Mouse (Mus musculus): ENCODE measurements around the gene Bid. TPM values are rescaled to one million over a fixed set of nuclear protein-coding genes. Genes with fewer than 3 reads are reported as not detected.
"Not testable (repeated sequence)": the region's sequence is repeated elsewhere in the genome, so short reads cannot be mapped to it uniquely, and the experiment has no call there.

Gene Bid
- polyA plus RNA-seq, 1 experiment: 9.6 TPM

DNA sequence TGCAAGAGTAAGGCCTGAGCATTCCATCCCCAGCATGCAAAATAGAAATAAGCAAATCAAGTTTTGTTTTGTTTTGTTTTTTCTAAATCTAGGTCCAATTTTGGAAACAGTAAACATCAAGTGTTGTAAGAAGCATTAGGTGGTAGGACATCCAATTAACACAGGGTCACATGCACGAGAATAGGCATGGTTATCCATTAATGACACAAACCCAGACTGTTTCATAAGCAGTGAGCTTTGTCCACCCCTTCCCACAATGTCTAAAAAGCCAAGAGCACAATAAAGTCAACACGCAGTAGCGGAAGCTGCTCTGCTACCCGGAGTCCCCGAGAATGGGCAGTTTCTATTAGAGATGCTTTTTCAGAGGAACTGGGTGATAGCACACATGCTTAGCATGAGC is 11.5 kb downstream of the Bid start:
- no peak for DNase-seq (ENCODE audit: low read depth)

DNA sequence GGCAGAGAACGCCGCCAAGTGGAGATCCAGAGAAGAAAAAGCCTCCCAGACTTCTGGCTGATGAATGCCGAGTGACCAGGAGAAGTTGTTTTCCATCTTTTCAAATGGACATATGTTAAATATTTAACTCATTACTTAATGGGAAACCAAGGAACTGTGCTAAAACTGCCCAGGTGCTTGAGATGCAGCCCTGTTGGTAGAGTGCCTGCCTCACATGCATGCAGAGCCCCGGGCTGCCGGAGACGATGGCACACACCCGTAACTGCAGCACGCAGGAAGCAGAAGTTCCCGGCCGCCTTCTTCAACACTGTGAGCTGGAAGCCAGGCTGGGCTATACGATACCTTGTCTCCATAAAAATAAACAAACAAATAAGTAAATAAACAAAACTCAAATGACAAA is 12.7 kb downstream of the Bid start:
- no peak for DNase-seq (ENCODE audit: low read depth)

- DNase-seq (ENCODE audit: low read depth): no peak
Observed at GRCm38 (mm10) chr6:120903450-120903912, 13.2 kb downstream of the Bid start.

DNA sequence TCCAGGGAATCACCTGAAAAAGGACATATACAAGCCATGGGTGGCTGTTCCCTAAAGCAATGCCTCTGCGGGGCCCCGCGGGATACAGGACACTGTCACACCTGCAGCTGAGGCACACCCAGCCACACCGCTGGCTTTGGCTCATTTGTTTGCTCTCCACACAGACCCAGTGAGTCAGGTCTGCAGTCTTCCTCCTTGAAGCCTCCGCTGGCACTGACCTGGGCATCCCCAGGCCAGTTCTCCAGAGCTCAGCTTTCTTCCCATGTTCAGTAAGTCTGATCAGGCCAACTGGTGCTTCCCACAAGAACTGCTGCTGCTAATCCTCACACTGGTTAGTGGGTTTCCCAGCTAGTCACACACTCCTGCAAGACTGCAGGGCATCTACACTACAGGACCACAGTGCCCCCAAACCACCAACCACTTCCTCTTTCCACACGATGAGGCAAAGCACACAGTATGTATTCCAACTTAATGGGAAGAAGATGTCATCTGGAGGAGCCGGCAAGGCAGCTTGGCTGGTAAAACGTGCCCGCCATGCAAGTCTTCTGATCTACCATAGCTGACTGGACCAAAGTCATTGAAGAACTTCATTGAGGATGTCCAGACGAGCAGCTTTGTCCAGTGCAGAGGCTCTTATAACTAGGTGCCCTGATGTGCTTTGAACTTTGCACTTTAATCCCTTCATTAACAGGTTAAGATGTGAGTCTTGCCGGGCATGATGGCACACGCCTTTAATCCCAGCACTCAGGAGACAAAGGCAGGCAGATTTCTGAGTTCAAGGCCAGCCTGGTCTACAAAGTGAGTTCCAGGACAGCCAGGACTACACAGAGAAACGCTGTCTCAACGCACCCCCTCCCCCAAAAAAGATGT is 14.6 kb downstream of the Bid start:
- DNase-seq (ENCODE audit: low read depth): no peak

- DNase-seq (ENCODE audit: low read depth): no peak
Observed at GRCm38 (mm10) chr6:120898188-120898833, 18.3 kb downstream of the Bid start.

DNA sequence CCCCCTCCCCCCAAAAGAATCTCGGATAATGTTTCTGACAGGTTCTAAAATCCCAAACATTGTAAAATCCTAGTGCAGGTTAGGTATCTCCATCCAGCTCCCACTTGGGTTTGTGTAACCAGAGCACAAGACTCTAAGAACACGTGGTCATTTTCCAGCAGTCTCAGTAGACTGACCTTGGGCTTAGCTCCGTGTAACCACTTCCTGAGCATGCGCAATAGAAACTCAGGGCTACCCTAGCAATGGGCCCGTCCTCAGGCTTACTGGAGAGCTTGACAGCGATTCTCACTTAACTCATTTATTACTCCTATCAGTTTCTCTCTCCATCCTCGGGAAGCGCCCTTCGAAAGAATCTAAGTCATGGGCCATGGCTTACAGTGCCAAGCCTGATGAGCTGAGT is 22.1 kb downstream of the Bid start:
- no peak for DNase-seq (ENCODE audit: low read depth)

GRCm38 (mm10) chr6:120894089-120894488 is 22.6 kb downstream of the Bid start:
- DNase-seq (ENCODE audit: low read depth): no peak

DNA sequence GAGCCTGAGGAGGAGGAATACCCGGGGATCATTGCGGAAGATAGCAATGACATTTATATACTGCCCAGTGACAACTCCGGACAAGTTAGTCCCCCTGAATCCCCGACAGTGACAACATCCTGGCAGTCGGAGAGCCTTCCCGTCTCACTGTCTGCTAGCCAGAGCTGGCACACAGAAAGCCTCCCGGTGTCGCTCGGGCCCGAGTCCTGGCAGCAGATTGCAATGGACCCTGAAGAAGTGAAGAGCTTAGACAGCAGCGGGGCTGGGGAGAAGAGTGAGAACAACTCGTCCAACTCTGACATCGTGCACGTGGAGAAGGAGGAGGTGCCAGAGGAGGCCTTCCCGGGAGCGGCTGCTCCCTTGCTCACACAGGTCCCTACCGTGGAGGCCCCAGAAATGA is 30.0 kb downstream of the Bid start:
- no peak for DNase-seq (ENCODE audit: low read depth)

DNA sequence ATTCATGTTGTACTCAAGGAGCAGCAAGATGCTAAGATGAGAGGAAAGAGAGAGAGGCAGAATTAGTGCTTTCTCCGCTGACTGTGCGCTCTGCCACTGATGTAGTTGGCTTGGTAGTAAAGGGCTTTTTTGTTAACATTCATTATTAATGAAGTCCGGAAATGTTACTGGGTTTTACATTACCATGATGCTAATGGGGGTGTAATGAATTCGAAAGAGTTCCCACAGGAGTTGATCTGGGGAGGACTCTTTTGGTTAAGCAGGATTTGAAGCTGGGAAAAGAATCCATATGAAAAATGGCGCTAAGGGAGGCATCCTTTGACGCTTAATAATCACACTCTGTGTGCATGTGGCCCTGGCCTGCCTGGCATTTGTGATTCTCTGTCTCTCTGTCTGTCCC is 32.2 kb downstream of the Bid start:
- no peak for DNase-seq (ENCODE audit: low read depth)

DNA sequence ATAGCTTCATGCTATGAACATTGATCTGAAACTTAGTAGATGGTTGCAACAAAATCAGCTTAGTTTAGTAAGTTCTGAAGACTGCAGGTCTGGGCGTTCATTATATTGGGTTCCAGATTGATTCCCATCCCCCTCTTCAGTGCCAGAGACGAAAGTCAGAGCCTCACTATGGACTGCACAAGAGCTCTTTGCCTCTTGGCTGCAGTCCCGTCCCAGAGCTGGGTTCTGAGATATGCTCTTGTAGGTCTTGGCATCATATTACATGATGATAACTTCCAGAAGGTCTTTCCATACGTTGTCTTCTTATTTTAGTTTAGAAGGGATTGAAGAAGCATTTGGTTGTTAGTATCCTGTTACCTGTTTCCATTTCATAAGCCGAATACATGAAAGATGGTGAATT is 37.6 kb downstream of the Bid start:
- no peak for DNase-seq (ENCODE audit: low read depth)

GRCm38 (mm10) chr6:120873874-120874273 is 42.8 kb downstream of the Bid start:
- DNase-seq (ENCODE audit: low read depth): no peak

DNA sequence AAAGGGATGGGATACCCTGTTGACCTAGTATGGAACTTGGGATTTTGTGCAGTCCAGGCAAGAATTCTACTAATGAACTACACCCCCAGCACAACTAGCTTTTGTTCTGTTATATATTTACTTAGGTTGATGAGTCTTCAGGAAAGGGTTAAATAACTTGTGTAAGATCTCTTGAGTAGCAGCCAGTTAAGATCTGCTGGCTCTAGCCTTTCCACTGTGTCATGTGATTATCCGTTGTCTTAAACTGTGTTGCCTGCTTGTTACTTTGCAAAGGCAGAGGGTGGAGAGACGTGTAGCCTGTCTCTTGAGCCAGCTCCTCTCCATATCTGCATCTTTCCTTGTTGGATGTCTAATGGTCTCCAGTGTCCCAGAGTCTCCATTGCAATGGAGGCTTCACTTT is 45.4 kb downstream of the Bid start:
- DNase-seq (ENCODE audit: low read depth): no peak

DNA sequence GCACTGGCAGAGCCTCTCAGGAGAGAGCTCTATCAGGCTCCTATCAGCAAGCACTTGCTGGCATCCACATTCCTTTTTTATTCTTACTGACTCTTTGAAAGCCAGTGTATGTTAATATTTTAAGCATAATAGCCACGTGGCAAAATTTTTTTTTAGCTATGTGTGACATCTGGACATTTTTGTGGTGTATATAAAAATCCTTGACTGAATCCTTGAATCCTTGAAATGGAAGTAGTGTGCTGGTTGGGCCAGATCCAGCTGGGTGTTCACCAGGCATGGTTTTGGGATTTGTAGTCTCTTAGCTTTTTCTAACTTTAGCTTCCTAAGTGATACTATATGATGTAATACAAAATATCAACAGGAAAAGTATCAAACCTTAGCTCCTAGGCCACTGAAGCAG is 47.8 kb downstream of the Bid start:
- no peak for DNase-seq (ENCODE audit: low read depth)

- DNase-seq (ENCODE audit: low read depth): no peak
Observed at GRCm38 (mm10) chr6:120866051-120866814, 50.4 kb downstream of the Bid start.

DNA sequence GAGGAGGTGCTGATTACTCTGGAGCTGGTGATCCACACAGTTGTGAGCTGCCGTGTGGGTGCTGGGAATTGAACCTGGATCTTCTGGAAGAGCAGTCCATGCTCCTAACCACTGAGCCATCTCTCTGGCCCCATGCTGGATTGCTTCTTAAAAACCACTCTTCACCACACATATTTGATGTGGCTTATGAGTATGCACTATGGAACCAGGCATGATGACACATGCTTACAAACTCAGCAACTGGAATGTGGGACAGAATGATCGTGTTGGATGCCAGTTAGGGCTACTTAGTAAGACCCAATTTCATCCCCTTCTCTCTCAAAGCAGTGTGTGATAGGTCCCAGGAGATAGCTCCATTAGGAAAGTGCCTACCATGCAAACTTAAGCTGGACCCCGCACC is 56.6 kb downstream of the Bid start:
- DNase-seq (ENCODE audit: low read depth): no peak

GRCm38 (mm10) chr6:120858217-120858711 is 58.4 kb downstream of the Bid start:
- DNase-seq (ENCODE audit: low read depth): no peak

DNA sequence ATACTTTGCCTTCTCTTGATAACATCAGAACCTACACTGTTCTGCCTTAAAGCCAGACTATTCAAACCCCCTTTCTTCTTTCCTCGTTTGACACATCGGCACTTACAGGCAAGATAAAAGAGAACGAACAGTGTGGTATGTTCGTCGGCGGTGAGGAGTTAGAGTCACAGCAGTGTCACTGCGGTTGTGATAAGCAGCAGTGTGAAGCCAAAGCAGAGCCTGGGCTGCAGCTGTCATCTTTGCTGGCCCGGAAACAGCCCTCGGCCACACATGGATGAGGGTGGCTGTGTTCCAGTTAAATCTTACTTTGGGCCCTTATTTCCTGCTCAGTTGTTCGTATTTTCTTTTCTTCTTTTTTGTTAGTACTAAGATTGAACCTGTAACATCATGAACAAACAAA is 62.2 kb downstream of the Bid start:
- no peak for DNase-seq (ENCODE audit: low read depth)

- not testable (repeated sequence) for DNase-seq (ENCODE audit: low read depth)
Observed at GRCm38 (mm10) chr6:120850720-120851119, 65.9 kb downstream of the Bid start.
